Mouse (Mus musculus): ENCODE measurements at regions not wholly inside any gene's neighbourhood (a gene's known extent, or its start where the extent isn't known, plus 50 kb on each side); places are given as distances from the start of the nearest gene placed in this dataset.

GRCm38 (mm10) chr10:96797116-96797515 is 180.3 kb downstream of the Btg1 start:
- H3K9me3 ChIP-seq (ENCODE audit: control insufficient read depth, low read length) = no peaks in the 10 kb centered on the region
- no peaks in the 10 kb centered on the region for H3K27me3 ChIP-seq (ENCODE audit: control insufficient read depth, insufficient read depth, low read length)
- H3K27ac ChIP-seq = no peak overlapping the region
- TF ChIP-seq CTCF (IDR thresholded peaks at IDR 0.05; ENCODE audit: low read depth) = no peak
- TF ChIP-seq EP300 (IDR thresholded peaks at IDR 0.05; ENCODE audit: low read depth) = no peak
- WGBS (ENCODE audit: insufficient replicate concordance) = 63% methylated on average over 6 of the region's 6 CpGs
- H3K4me3 ChIP-seq (ENCODE audit: insufficient read depth in 1 of 2, low read depth in 2 of 2, low read length in 2 of 2) = no peak overlapping the region
- ATAC-seq (ENCODE audit: insufficient read depth) (no peak), DNase-seq (ENCODE audit: low read depth in 3 of 3, low spot score in 3 of 3) (no peak)
- H3K36me3 ChIP-seq (replicated peaks; ENCODE audit: control insufficient read depth, insufficient read depth, low read depth) = no peaks in the 10 kb centered on the region
- H3K9ac ChIP-seq (replicated peaks) = no peak overlapping the region
- H3K4me1 ChIP-seq (replicated peaks; ENCODE audit: control insufficient read depth in 2 of 2, insufficient read depth in 2 of 2, low read length in 1 of 2) = no peaks in the 10 kb centered on the region
- H3K4me2 ChIP-seq (ENCODE audit: low read depth) = no peak overlapping the region

GRCm38 (mm10) chr10:96800801-96801200 is 184.0 kb downstream of the Btg1 start:
- no peak overlapping the region for H3K4me2 ChIP-seq (ENCODE audit: low read depth)
- H3K9ac ChIP-seq (replicated peaks) = no peak overlapping the region
- 57% methylated on average over 3 of the region's 3 CpGs for WGBS (ENCODE audit: insufficient replicate concordance)
- no peak for ATAC-seq (ENCODE audit: insufficient read depth)
- H3K4me3 ChIP-seq (ENCODE audit: insufficient read depth in 1 of 2, low read depth in 2 of 2, low read length in 2 of 2) = no peak overlapping the region
- no peak for DNase-seq (ENCODE audit: low read depth in 3 of 3, low spot score in 3 of 3)
- H3K4me1 ChIP-seq (replicated peaks; ENCODE audit: control insufficient read depth in 2 of 2, insufficient read depth in 2 of 2, low read length in 1 of 2) = no peaks in the 10 kb centered on the region
- no peaks in the 10 kb centered on the region for H3K36me3 ChIP-seq (replicated peaks; ENCODE audit: control insufficient read depth, insufficient read depth, low read depth)
- H3K9me3 ChIP-seq (ENCODE audit: control insufficient read depth, low read length) = no peaks in the 10 kb centered on the region
- no peak overlapping the region for H3K27ac ChIP-seq
- TF ChIP-seq CTCF (IDR thresholded peaks at IDR 0.05; ENCODE audit: low read depth) = no peak
- no peak for TF ChIP-seq EP300 (IDR thresholded peaks at IDR 0.05; ENCODE audit: low read depth)
- H3K27me3 ChIP-seq (ENCODE audit: control insufficient read depth, insufficient read depth, low read length) = no peaks in the 10 kb centered on the region

DNA sequence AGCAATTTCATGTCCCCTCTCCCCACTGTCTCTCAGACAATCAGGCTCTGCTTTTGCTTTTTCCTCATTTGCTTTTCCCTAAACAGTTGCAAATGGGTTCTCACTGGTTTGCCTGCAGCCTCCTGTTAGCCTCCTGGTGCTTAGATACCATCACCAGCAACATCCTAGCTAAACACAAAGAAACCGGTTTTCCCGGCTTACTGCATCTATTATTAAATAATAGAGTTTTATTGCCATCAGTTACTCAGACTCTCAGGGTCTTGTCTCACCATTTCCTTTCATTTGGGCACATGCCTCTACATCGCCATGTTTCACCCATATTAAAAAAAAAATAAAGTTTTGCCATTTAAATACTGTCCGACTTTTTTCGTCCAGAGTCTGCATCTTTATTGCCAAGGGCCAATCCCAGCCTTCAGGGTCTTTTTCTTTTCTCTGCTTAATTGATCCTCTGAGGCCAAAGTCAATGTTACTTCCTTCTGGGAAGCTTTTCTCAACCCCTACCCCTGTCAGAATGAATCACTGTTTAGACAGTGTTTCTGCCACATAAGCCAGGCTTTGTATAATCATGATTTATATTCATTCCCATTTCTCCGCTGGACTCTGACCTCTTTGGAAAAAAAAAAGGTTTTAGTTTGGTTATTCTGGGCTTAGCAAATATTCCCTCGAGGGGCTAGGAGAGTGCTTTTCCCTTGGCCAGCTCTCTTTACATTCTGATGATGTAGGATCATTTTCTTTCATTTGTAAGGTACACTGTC is 187.4 kb downstream of the Btg1 start:
- Histone ChIP-seq H3K27ac (no peak overlapping the region), H3K4me3 (ENCODE audit: insufficient read depth in 1 of 2, low read depth in 2 of 2, low read length in 2 of 2) (no peak overlapping the region), H3K4me1 (replicated peaks; ENCODE audit: control insufficient read depth in 2 of 2, insufficient read depth in 2 of 2, low read length in 1 of 2) (no peaks in the 10 kb centered on the region), H3K36me3 (replicated peaks; ENCODE audit: control insufficient read depth, insufficient read depth, low read depth) (no peaks in the 10 kb centered on the region), H3K9me3 (ENCODE audit: control insufficient read depth, low read length) (no peaks in the 10 kb centered on the region), H3K27me3 (ENCODE audit: control insufficient read depth, insufficient read depth, low read length) (no peaks in the 10 kb centered on the region), H3K9ac (replicated peaks) (no peak overlapping the region), H3K4me2 (ENCODE audit: low read depth) (no peak overlapping the region)
- no peak for DNase-seq (ENCODE audit: low read depth in 3 of 3, low spot score in 3 of 3)
- no peak for ATAC-seq (ENCODE audit: insufficient read depth)
- TF ChIP-seq EP300 (IDR thresholded peaks at IDR 0.05; ENCODE audit: low read depth) (no peak), CTCF (IDR thresholded peaks at IDR 0.05; ENCODE audit: low read depth) (no peak)
- WGBS (ENCODE audit: insufficient replicate concordance) = 57% methylated on average over 7 of the region's 7 CpGs

DNA sequence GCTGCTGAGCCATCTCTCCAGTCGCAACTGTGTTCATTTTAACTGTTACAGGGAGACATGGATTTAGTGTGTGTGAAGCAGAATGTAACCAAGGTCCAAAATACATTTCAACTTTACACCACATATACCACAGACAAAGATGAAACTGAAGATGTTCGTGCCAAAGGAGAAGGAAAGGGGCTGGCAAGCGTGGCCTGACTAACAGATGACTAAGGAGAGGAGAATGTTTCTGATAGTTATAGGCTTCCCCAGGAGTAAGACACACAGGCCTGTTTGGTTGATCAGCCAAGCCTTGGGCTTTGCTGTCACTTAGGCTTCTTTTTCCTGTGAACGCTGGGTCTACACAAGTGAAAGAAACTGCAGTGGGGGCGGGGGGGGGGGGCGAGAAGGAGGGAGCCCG is 189.8 kb downstream of the Btg1 start:
- H3K9ac ChIP-seq (replicated peaks) = no peak overlapping the region
- 53% methylated on average over 5 of the region's 7 CpGs for WGBS (ENCODE audit: insufficient replicate concordance)
- TF ChIP-seq EP300 (IDR thresholded peaks at IDR 0.05; ENCODE audit: low read depth) (no peak), CTCF (IDR thresholded peaks at IDR 0.05; ENCODE audit: low read depth) (no peak)
- no peaks in the 10 kb centered on the region for H3K9me3 ChIP-seq (ENCODE audit: control insufficient read depth, low read length)
- DNase-seq (ENCODE audit: low read depth in 3 of 3, low spot score in 3 of 3) (no peak), ATAC-seq (ENCODE audit: insufficient read depth) (no peak)
- no peaks in the 10 kb centered on the region for H3K4me1 ChIP-seq (replicated peaks; ENCODE audit: control insufficient read depth in 2 of 2, insufficient read depth in 2 of 2, low read length in 1 of 2)
- H3K36me3 ChIP-seq (replicated peaks; ENCODE audit: control insufficient read depth, insufficient read depth, low read depth) = no peaks in the 10 kb centered on the region
- no peak overlapping the region for H3K4me3 ChIP-seq (ENCODE audit: insufficient read depth in 1 of 2, low read depth in 2 of 2, low read length in 2 of 2)
- H3K27me3 ChIP-seq (ENCODE audit: control insufficient read depth, insufficient read depth, low read length) = no peaks in the 10 kb centered on the region
- no peak overlapping the region for H3K4me2 ChIP-seq (ENCODE audit: low read depth)
- no peak overlapping the region for H3K27ac ChIP-seq

GRCm38 (mm10) chr10:96821852-96822251 is 205.0 kb downstream of the Btg1 start:
- H3K4me2 ChIP-seq (ENCODE audit: low read depth) = no peak overlapping the region
- H3K9me3 ChIP-seq (ENCODE audit: control insufficient read depth, low read length) = no peaks in the 10 kb centered on the region
- DNase-seq (ENCODE audit: low read depth in 3 of 3, low spot score in 3 of 3) = no peak
- no peak overlapping the region for H3K9ac ChIP-seq (replicated peaks)
- no peaks in the 10 kb centered on the region for H3K27me3 ChIP-seq (ENCODE audit: control insufficient read depth, insufficient read depth, low read length)
- WGBS (ENCODE audit: insufficient replicate concordance) = 44% methylated on average over 1 of the region's 1 CpGs
- ATAC-seq (ENCODE audit: insufficient read depth) = no peak
- H3K4me1 ChIP-seq (replicated peaks; ENCODE audit: control insufficient read depth in 2 of 2, insufficient read depth in 2 of 2, low read length in 1 of 2) = no peaks in the 10 kb centered on the region
- H3K36me3 ChIP-seq (replicated peaks; ENCODE audit: control insufficient read depth, insufficient read depth, low read depth) = no peaks in the 10 kb centered on the region
- no peak overlapping the region for H3K4me3 ChIP-seq (ENCODE audit: insufficient read depth in 1 of 2, low read depth in 2 of 2, low read length in 2 of 2)
- H3K27ac ChIP-seq = no peak overlapping the region
- no peak for TF ChIP-seq EP300 (IDR thresholded peaks at IDR 0.05; ENCODE audit: low read depth)
- TF ChIP-seq CTCF (IDR thresholded peaks at IDR 0.05; ENCODE audit: low read depth) = no peak

Data from liver, embryonic 14.5 days (tissue).